Mouse (Mus musculus) left cerebral cortex, postnatal 25 days (tissue): ENCODE data around the gene Ubap2l. TPM values are rescaled to one million over a fixed set of nuclear protein-coding genes. Genes with fewer than 3 reads are reported as not detected.

Experiments used
- DNase-seq, 2 experiments: peaks; one replicate each; pipeline ENCODE4 v3.0.0; 2022; ENCODE audit warnings: low spot score in 2 of 2, mixed read lengths in 1 of 2
- intact Hi-C: fragments of 180-260 bp; cut with DNase I; formaldehyde crosslinking; loops from one replicate; pipeline ENCODE4 v1.15.1; 2025
- total RNA-seq, 2 experiments: library from RNA; stranded (reverse); gene quantifications; 2 replicates each; pipeline ENCODE4 v1.2.3; 2021

Ubap2l gene
- total RNA-seq = 100 to 1,000 TPM; 182 to 205 TPM

GRCm38 (mm10) chr3:90052351-90053241 lies at the start of gene Ubap2l:
Gene Ubap2l, minus strand, starts transcription at chr3:90052628.
- intact Hi-C loops = loop anchor here (2.0 kb wide), 2 partner anchors 26 to 92 kb away; no protein-coding TSS in a partner anchor
- DNase-seq = peak; percentile 93 to 98

DNA sequence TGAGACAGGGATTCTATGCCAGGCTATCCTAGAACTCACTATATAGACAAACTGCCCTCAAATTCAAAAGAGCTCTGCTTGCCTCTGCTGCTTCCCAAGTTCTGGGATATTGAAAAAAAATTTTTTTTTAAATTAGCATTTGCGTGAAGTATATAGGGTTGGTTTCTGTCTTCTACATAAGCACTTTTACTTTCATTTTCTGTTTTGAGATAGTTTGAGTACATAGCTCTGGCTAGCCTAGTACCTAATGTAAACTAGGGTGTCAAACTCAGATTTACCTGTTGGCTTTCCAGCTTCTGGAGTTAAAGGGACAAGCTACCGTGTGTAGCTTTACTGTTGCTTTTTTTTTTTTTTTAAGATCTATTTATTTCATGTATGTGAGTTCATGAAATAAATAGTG lies 49.2 kb upstream of the Ubap2l start:
- intact Hi-C loops = no loop called here
- DNase-seq = no peak

- intact Hi-C loops = no loop called here
- no peak for DNase-seq
Measured at GRCm38 (mm10) chr3:90101010-90101409, 48.6 kb upstream of the Ubap2l start.

DNA sequence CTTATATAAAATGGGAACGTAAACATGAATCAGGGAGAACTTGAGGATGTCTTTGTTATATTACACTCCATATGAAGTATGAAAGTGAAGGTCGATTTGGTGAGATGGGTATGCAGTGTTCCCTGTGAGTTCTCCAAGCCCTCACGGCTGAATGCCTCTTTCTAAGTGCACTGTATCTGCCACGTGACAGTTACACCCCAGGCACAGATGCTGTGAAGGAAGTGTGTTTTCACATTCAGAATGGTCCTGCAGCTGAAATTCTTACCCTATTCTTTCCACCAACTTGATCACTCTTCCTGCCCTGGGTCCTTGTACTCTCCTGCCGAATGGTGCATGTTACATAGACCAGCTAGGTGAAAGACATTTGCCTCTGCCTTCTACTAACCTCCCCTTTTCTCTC lies 45.5 kb upstream of the Ubap2l start:
- intact Hi-C loops = no loop called here
- peak in 1 of 2 experiments; percentile 77 for DNase-seq

GRCm38 (mm10) chr3:90094453-90094852 lies 42.0 kb upstream of the Ubap2l start:
- intact Hi-C loops = no loop called here

GRCm38 (mm10) chr3:90090892-90091291 lies 38.5 kb upstream of the Ubap2l start:
- intact Hi-C loops = no loop called here
- no peak for DNase-seq

More at GRCm38 (mm10) chr3:90094453-90094852, 42.0 kb upstream of the Ubap2l start:
- DNase-seq = no peak

- DNase-seq = no peak
- intact Hi-C loops = no loop called here
Measured at GRCm38 (mm10) chr3:90088617-90089016, 36.2 kb upstream of the Ubap2l start.

DNA sequence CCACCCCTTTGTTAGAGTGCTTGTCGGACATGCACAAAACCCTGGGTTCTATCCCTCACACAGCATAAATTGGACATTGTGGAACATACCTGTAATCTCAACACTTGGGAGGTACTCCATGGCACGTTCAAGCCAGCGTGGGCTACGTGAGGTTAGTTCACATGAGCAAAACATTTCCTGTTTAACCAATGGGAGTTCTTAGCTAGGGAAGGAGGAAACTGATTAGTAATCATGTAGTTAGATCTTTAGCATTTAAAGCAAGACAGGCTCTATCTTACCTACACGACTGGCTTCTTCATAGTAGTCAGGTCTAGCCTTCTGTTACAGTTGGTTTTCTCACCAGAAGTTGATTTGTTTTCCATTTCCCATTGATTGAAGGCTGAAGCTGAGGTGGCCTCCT lies 33.6 kb upstream of the Ubap2l start:
- intact Hi-C loops = loop anchor here (2.0 kb wide), 1 partner anchor 119 kb away; no protein-coding TSS in a partner anchor
- no peak for DNase-seq

- intact Hi-C loops = no loop called here
- DNase-seq = peak in 1 of 2 experiments; percentile 43
Measured at GRCm38 (mm10) chr3:90085281-90085680, 32.9 kb upstream of the Ubap2l start.

GRCm38 (mm10) chr3:90084790-90085189 lies 32.4 kb upstream of the Ubap2l start:
- intact Hi-C loops = loop anchor here (5.0 kb wide), 1 partner anchor 33 kb away; no protein-coding TSS in a partner anchor
- peak in 1 of 2 experiments; percentile 40 for DNase-seq

- intact Hi-C loops = loop anchor here (5.0 kb wide), 1 partner anchor 33 kb away; no protein-coding TSS in a partner anchor
- DNase-seq = peak; percentile 59 to 90
Measured at GRCm38 (mm10) chr3:90083698-90084324, 31.4 kb upstream of the Ubap2l start.

- peak in 1 of 2 experiments; percentile 67 for DNase-seq
- intact Hi-C loops = loop anchor here (5.0 kb wide), 1 partner anchor 34 kb away; no protein-coding TSS in a partner anchor
Measured at GRCm38 (mm10) chr3:90083034-90083433, 30.6 kb upstream of the Ubap2l start.

DNA sequence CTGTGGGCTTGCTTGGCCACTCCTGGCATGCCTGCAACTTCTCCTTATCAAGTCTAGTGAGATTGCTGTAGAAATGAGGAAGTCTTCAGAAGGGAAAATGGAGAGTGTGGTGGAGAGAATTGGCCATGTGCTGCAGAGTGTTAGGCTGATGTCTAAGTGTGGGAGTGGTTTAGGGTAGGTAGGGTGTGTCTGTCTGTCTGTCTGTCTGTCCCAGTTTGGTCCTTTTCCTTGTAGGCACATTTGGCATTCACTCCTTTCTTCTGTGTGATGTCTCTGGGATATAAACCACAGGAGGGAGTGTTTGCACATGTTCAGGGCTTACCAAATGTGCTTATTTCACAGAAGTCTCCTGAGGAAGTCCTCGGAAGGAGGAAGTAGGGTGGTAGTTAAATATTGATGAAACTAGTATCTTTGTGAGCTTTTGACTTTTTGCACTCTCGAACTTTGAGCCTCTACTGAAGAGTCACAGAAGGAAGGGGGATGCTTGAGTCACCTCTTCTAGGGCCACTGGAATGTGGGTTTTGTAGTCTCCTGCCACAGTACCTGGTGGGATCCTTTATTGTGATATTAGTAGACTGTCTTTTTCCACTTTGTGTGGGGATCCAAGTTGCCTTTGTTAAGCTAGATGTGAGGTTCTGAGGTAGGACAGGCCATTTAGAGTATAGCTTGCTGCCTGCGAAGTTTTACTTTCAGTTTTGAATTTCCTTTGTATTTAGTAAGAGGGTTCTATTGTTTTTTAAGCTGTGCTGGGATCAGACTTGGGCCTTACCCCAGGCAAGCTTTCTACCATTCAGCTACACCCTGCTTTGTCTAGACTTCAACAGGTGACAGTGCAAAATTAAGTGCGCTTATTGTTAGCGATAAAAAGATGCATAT lies 29.2 kb upstream of the Ubap2l start:
- DNase-seq = peak in 1 of 2 experiments; percentile 28
- intact Hi-C loops = loop anchor here (5.0 kb wide), 1 partner anchor 36 kb away; no protein-coding TSS in a partner anchor

DNA sequence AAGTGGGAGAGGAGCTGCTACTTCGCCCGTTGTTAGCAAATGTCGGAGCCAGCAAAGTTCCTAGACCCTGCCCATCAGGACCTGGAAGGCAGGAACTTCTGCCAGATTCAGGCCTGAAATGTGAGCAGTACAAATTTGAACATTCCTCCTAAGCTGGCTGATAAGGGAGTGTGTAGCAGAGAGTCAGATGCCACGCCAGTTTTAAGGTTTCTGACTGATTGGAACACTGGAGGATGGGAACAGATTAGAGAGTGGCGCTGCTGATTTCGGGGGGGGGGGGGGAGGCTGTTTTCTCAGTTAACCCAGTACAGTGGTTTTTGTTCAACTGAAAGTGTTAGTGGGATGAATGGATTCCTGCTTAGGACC lies 28.1 kb upstream of the Ubap2l start:
- DNase-seq = no peak
- intact Hi-C loops = loop anchor here (5.0 kb wide), 1 partner anchor 37 kb away; no protein-coding TSS in a partner anchor

GRCm38 (mm10) chr3:90079763-90080497 lies 27.5 kb upstream of the Ubap2l start:
- intact Hi-C loops = loop anchor here (2.0 to 10.0 kb wide), 5 partner anchors 27 to 295 kb away; partner anchors contain the start of genes Atp8b2 and Ubap2l
- DNase-seq = peak; percentile 58 to 70

GRCm38 (mm10) chr3:90079133-90079762 lies 26.8 kb upstream of the Ubap2l start:
- DNase-seq = peak; percentile 91 to 96
- intact Hi-C loops = loop anchor here (2.0 to 10.0 kb wide), 4 partner anchors 26 to 294 kb away; partner anchors contain the start of genes Atp8b2 and Ubap2l

DNA sequence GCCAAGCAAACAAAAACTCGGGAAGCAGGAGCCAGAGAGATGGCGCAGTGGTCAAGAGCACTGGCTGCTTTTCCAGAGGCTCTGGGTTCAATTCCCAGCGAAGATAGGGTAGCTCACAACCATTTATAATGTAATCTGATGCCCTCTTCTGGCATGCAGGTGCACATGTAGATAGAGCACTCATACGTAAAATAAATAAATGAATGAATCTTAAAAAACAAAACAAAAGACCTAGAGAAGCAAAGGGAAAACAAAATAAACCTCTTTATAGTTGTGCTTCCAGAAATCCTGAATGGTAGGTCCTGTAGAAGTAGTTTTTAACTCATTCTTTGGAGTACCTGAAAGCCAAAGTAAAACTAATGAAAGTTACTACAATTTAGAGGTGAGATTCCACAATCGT lies 25.8 kb upstream of the Ubap2l start:
- intact Hi-C loops = loop anchor here (2.0 to 10.0 kb wide), 4 partner anchors 25 to 293 kb away; partner anchors contain the start of genes Atp8b2 and Ubap2l
- DNase-seq = no peak
